ENCODE assay signal across 9 mouse cellular contexts in genomic region chr7:25486186-25486585, GRCm38 (mm10). TPM values are rescaled to one million over a fixed set of nuclear protein-coding genes. Genes with fewer than 3 reads are reported as not detected.
DNase-seq lines count a peak whose midpoint lies in the region; ATAC-seq and TF ChIP-seq lines count a peak whose summit lies in the region.
"Had no signal": no experiment of that assay in that cellular context is flagged by ENCODE, and none has a peak within 500 bp of the region (broad histone marks: within the 10 kb centered on the region; RNA-seq: fewer than 3 reads in every experiment).

No protein-coding gene starts in this region.

- no peak for ATAC-seq in liver, postnatal 0 days
- no peak for ATAC-seq in liver, embryonic 12.5 days
- no peak for ATAC-seq in erythroblast, adult 5-6 weeks (replicated peaks; ENCODE audit: low FRiP score, poor library complexity, severe bottlenecking)

- no peak overlapping the region for H3K9ac ChIP-seq in liver, postnatal 0 days (replicated peaks)
- H3K9ac ChIP-seq in liver, embryonic 12.5 days = no peak overlapping the region

- H3K27me3 ChIP-seq in liver, postnatal 0 days (ENCODE audit: insufficient read depth, low read length) = no peaks in the 10 kb centered on the region
- H3K27me3 ChIP-seq in liver, embryonic 12.5 days (replicated peaks) = no peaks in the 10 kb centered on the region

- 8% methylated on average over 1 of the region's 1 CpGs for WGBS in liver, postnatal 0 days (ENCODE audit: insufficient replicate concordance)
- WGBS in liver, embryonic 12.5 days (ENCODE audit: insufficient replicate concordance) = 13% methylated on average over 1 of the region's 1 CpGs

- H3K27ac ChIP-seq in liver, postnatal 0 days (ENCODE audit: low read depth) = no peak overlapping the region
- no peak overlapping the region for H3K27ac ChIP-seq in liver, embryonic 12.5 days

- H3K4me2 ChIP-seq in liver, postnatal 0 days (ENCODE audit: low read depth, low read length) = no peak overlapping the region
- H3K4me2 ChIP-seq in liver, embryonic 12.5 days = no peak overlapping the region

- H3K36me3 ChIP-seq in liver, postnatal 0 days (replicated peaks; ENCODE audit: insufficient read depth, low read length) = no peaks in the 10 kb centered on the region
- H3K36me3 ChIP-seq in liver, embryonic 12.5 days = no peaks in the 10 kb centered on the region

- no peak for TF ChIP-seq EP300 in liver, postnatal 0 days (IDR thresholded peaks at IDR 0.05; ENCODE audit: low read depth)

- TF ChIP-seq CTCF in liver, postnatal 0 days (IDR thresholded peaks at IDR 0.05; ENCODE audit: low read depth) = peak; percentile 49

- H3K4me3 ChIP-seq in liver, postnatal 0 days (ENCODE audit: low read depth, low read length) = no peak overlapping the region
- H3K4me3 ChIP-seq in liver, embryonic 12.5 days = no peak overlapping the region

- no peaks in the 10 kb centered on the region for H3K9me3 ChIP-seq in liver, postnatal 0 days (ENCODE audit: low read length)
- no peaks in the 10 kb centered on the region for H3K9me3 ChIP-seq in liver, embryonic 12.5 days (replicated peaks)

- DNase-seq in cerebellum, postnatal 36 days = peak; percentile 15 to 17
- DNase-seq in cerebellum, adult 8-10 months = no peak
- DNase-seq in liver, postnatal 0 days = no peak
- DNase-seq in T-cell, adult 2 months (ENCODE audit: low spot score) = peak; percentile 6
- peak; percentile 40 to 54 for DNase-seq in lung, adult 18-20 months
- DNase-seq in Muller cell, postnatal 12 days (ENCODE audit: inconsistent ontology term) = no peak

- no peaks in the 10 kb centered on the region for H3K4me1 ChIP-seq in liver, postnatal 0 days (ENCODE audit: insufficient read depth)
- no peaks in the 10 kb centered on the region for H3K4me1 ChIP-seq in liver, embryonic 12.5 days

RNA-seq across cellular contexts. Expression of gene Ceacam1, which starts 8.8 kb away (rescaled TPM):
- polyA plus RNA-seq in liver, postnatal 0 days (2015; fragmentation: Nextera tagmentation; extraction: Ambion mirVana) = 24.3 and 27.3 TPM in 2 replicates
- polyA plus RNA-seq in liver, embryonic 12.5 days (2016; fragmentation: Nextera tagmentation; extraction: Ambion mirVana) = 1.9 and 2.4 TPM in 2 replicates
- total RNA-seq in erythroblast, adult 5-6 weeks (2015; ENCODE audit: low replicate concordance) = 72.6 and 100 TPM in 2 replicates
- 14.9 and 27.1 TPM in 2 replicates for total RNA-seq in erythroblast, adult 5-6 weeks (2017; ENCODE audit: low replicate concordance)

RNA-seq across cellular contexts. Expression of gene Ceacam2, which starts 53.5 kb away (rescaled TPM):
- polyA plus RNA-seq in liver, postnatal 0 days (2015; fragmentation: Nextera tagmentation; extraction: Ambion mirVana) = 0.08 TPM in 1 of 2 replicates, not detected in the other
- not detected in 2 replicates for polyA plus RNA-seq in liver, embryonic 12.5 days (2016; fragmentation: Nextera tagmentation; extraction: Ambion mirVana)
- 0.38 TPM in 1 of 2 replicates, not detected in the other for total RNA-seq in erythroblast, adult 5-6 weeks (2015; ENCODE audit: low replicate concordance)
- not detected in 2 replicates for total RNA-seq in erythroblast, adult 5-6 weeks (2017; ENCODE audit: low replicate concordance)
- polyA plus RNA-seq: stomach, embryonic 14.5 days had no signal

Comparison
In these comparisons a context has a peak if more than half of its experiments do, and no peak if none do; other contexts are left out.
1. DNase-seq: peak in cerebellum, postnatal 36 days (2 of 2), T-cell, adult 2 months (single experiment) and lung, adult 18-20 months (2 of 2); none in cerebellum, adult 8-10 months (single experiment), liver, postnatal 0 days (single experiment) and Muller cell, postnatal 12 days (single experiment).